Mouse (Mus musculus): ENCODE results near the gene Klrk1.
"Not testable (repeated sequence)": the region's sequence is repeated elsewhere in the genome, so short reads cannot be mapped to it uniquely, and the experiment has no call there.

Klrk1 gene

GRCm38 (mm10) chr6:129623735-129624134 is at the start of gene Klrk1:
Gene Klrk1, minus strand, starts transcription at chr6:129623864.
- no peak for DNase-seq

GRCm38 (mm10) chr6:129661301-129661700 is 37.6 kb upstream of the Klrk1 start:
- not testable (repeated sequence) for DNase-seq

GRCm38 (mm10) chr6:129660589-129660988 is 36.9 kb upstream of the Klrk1 start, which contains the start of gene Klrc2:
Gene Klrc2, minus strand, starts transcription at chr6:129660689.
- not testable (repeated sequence) for DNase-seq

GRCm38 (mm10) chr6:129644054-129644453 is 20.4 kb upstream of the Klrk1 start:
- DNase-seq, result not testable (repeated sequence)

- DNase-seq, result not testable (repeated sequence)
These were observed 19.6 kb upstream of the Klrk1 start, which contains the start of gene Klrc3 for GRCm38 (mm10) chr6:129643237-129643636. Gene Klrc3, minus strand, starts transcription at chr6:129643337.

- DNase-seq, result not testable (repeated sequence)
These were observed 7.4 kb upstream of the Klrk1 start for GRCm38 (mm10) chr6:129631046-129631445.

GRCm38 (mm10) chr6:129608372-129608771 is 15.3 kb downstream of the Klrk1 start:
- DNase-seq, result no peak

GRCm38 (mm10) chr6:129591508-129591907 is 32.2 kb downstream of the Klrk1 start, which contains the start of gene Klrd1:
Gene Klrd1, plus strand, starts transcription at chr6:129591782.
- no peak for DNase-seq

- DNase-seq, result no peak
These were observed 40.6 kb downstream of the Klrk1 start for GRCm38 (mm10) chr6:129583014-129583413.

GRCm38 (mm10) chr6:129581896-129582295 is 41.8 kb downstream of the Klrk1 start:
- DNase-seq, result no peak

- no peak for DNase-seq
These were observed 42.4 kb downstream of the Klrk1 start for GRCm38 (mm10) chr6:129581274-129581673.

GRCm38 (mm10) chr6:129577605-129578004 is 46.1 kb downstream of the Klrk1 start, which contains the start of gene Klre1:
Gene Klre1, plus strand, starts transcription at chr6:129577905.
- no peak for DNase-seq

GRCm38 (mm10) chr6:129575315-129575714 is 48.3 kb downstream of the Klrk1 start:
- DNase-seq, result no peak

- DNase-seq, result no peak
These were observed 58.4 kb downstream of the Klrk1 start for GRCm38 (mm10) chr6:129565257-129565656.

Measured in cerebellum, postnatal 36 days (tissue).